Mouse (Mus musculus) heart, postnatal 0 days (tissue): ENCODE results near the gene Pard3b.

Experiments used
- CTCF ChIP-seq: IDR thresholded peaks from 2 replicates; pipeline ENCODE4 v1.5.1; 2016; ENCODE audit warnings: antibody characterized with exemption, control low read depth, low read depth
- EP300 ChIP-seq: IDR thresholded peaks from 2 replicates; pipeline ENCODE4 v1.6.1; 2016; ENCODE audit warnings: antibody characterized with exemption, low read depth

DNA sequence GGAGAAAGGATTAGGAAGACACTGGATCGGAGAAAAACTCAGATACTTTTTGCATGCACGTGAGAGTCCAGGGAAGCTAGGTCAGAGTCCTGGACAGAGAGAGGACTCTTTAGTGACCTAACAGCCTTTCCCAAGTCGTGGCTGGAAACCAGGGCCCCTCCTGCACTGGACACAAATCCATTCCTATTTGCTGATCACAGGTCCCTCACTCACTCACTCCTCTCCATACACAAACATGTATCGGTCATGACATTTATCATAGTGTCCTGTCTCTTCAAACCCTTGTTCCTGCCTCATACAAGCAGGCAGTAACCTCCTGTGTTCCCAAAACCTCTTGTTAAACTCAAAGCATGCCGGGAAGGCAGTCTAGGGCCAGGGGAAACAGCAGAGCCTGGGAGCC, 1028.2 kb downstream of the Pard3b start:
- TF ChIP-seq EP300, result no peak
- no peak for TF ChIP-seq CTCF
